Comparison of ENCODE assay signal across 8 mouse cellular contexts in the genomic region with DNA sequence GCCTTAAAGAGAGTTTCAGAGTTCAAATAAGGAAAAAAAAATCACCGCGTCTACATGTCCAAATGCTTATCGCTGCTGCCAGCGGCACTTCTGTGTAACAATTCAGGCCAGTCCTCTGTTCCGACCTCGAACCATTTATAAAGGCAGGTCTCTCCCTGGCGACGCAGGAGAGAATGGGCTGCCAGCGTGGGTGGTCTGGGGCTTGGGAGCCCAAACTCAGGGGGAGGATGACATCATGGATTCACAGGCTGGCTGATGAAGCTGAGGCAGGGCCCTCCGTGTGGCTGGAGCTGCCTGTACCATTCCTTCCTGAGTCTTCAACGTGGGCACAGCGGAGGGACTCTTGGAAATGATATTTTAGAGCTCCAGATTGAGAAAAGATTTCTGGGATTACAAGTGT.
A peak's percentile ranks its signal among the peaks of the same experiment; 100 is the strongest.
DNase-seq lines count a peak whose midpoint lies in the region; ATAC-seq and TF ChIP-seq lines count a peak whose summit lies in the region.

No protein-coding gene starts in this region.

- ATAC-seq in heart, embryonic 14.5 days (ENCODE audit: insufficient number of reproducible peaks, insufficient read depth, low FRiP score, low read depth), result no peak
- ATAC-seq in lung, postnatal 0 days, result no peak; the same call in 1 of the 2 replicates
- ATAC-seq in inflammation-experienced regulatory T-cells, adult 6 months, result no peak
- ATAC-seq in megakaryocyte-erythroid progenitor cell, adult 5-6 weeks (replicated peaks; ENCODE audit: low FRiP score, low TSS enrichment, poor library complexity, severe bottlenecking), result no peak

- no peaks in the 10 kb centered on the region for H3K9me3 ChIP-seq in heart, embryonic 14.5 days (ENCODE audit: control insufficient read depth, low read length)
- H3K9me3 ChIP-seq in lung, postnatal 0 days (ENCODE audit: low read length), result no peaks in the 10 kb centered on the region

- no peak overlapping the region for H3K9ac ChIP-seq in heart, embryonic 14.5 days (ENCODE audit: low read length)
- H3K9ac ChIP-seq in lung, postnatal 0 days (replicated peaks; ENCODE audit: low read depth), result no peak overlapping the region

- H3K27me3 ChIP-seq in heart, embryonic 14.5 days (ENCODE audit: control insufficient read depth, insufficient read depth, low read length), result no peaks in the 10 kb centered on the region
- H3K27me3 ChIP-seq in lung, postnatal 0 days (replicated peaks; ENCODE audit: insufficient read depth, low read length), result no peaks in the 10 kb centered on the region

- WGBS in heart, embryonic 14.5 days, result 30% methylated on average over 12 of the region's 12 CpGs
- WGBS in lung, postnatal 0 days, result 17% methylated on average over 12 of the region's 12 CpGs

- H3K36me3 ChIP-seq in heart, embryonic 14.5 days (ENCODE audit: control insufficient read depth, insufficient read depth, low read length), result no peaks in the 10 kb centered on the region
- no peaks in the 10 kb centered on the region for H3K36me3 ChIP-seq in lung, postnatal 0 days (ENCODE audit: insufficient read depth, low read length)

- DNase-seq in gastrocnemius, adult 2 months, result peak; percentile 53
- DNase-seq in gastrocnemius, adult 18-20 months (ENCODE audit: low spot score), result no peak
- peak; percentile 90 for DNase-seq in brain, embryonic 14.5 days (ENCODE audit: low read depth)
- DNase-seq in lung, postnatal 0 days (ENCODE audit: low spot score), result peak; percentile 15
- peak; percentile 30 for DNase-seq in right cerebral cortex, postnatal 14 days

- no peak overlapping the region for H3K4me3 ChIP-seq in gastrocnemius, adult 2 months
- no peak overlapping the region for H3K4me3 ChIP-seq in heart, embryonic 14.5 days (ENCODE audit: control insufficient read depth in 1 of 2, insufficient read depth in 1 of 2, low read depth in 1 of 2, low read length in 2 of 2)
- H3K4me3 ChIP-seq in lung, postnatal 0 days (ENCODE audit: low read depth, low read length), result no peak overlapping the region

- intact Hi-C loops in gastrocnemius, adult 2 months (cut with DNase I), result loop anchor here (5.0 kb wide), 1 partner anchor 87 kb away; no protein-coding TSS in a partner anchor

- H3K27ac ChIP-seq in gastrocnemius, adult 2 months, result peak overlapping the region; percentile 70
- no peak overlapping the region for H3K27ac ChIP-seq in heart, embryonic 14.5 days (replicated peaks in 1 of 2; ENCODE audit: control insufficient read depth in 1 of 2, insufficient read depth in 1 of 2, low read depth in 2 of 2, low read length in 2 of 2)
- no peak overlapping the region for H3K27ac ChIP-seq in lung, postnatal 0 days (ENCODE audit: low read length)

- no peak for TF ChIP-seq CTCF in gastrocnemius, adult 2 months (IDR thresholded peaks at IDR 0.05)
- 0 out of 2 replicates have a peak, but pooled peaks have one; percentile 1 for TF ChIP-seq CTCF in brain, embryonic 14.5 days (IDR thresholded peaks at IDR 0.05; ENCODE audit: borderline replicate concordance, extremely low read depth, insufficient read depth, insufficient read length)
- no peak for TF ChIP-seq CTCF in lung, postnatal 0 days (IDR thresholded peaks at IDR 0.05)

- no peaks in the 10 kb centered on the region; a peak in 1 of 4 replicates for H3K4me1 ChIP-seq in heart, embryonic 14.5 days (ENCODE audit: control insufficient read depth in 2 of 2, insufficient read depth in 2 of 2, low read length in 2 of 2)
- H3K4me1 ChIP-seq in lung, postnatal 0 days (ENCODE audit: insufficient read depth, low read depth, low read length), result no peaks in the 10 kb centered on the region

- TF ChIP-seq POLR2A in brain, embryonic 14.5 days (IDR thresholded peaks at IDR 0.05; ENCODE audit: borderline replicate concordance, extremely low read depth, insufficient read depth, insufficient read length, poor library complexity, severe bottlenecking), result no peak

- no peak for TF ChIP-seq EP300 in lung, postnatal 0 days (IDR thresholded peaks at IDR 0.05)

- H3K4me2 ChIP-seq in heart, embryonic 14.5 days (ENCODE audit: low read length), result peak overlapping the region; percentile 37
- H3K4me2 ChIP-seq in lung, postnatal 0 days (replicated peaks; ENCODE audit: low read depth, low read length), result no peak overlapping the region
